Mouse (Mus musculus): Measurements from ENCODE around the gene Cytip.
"Not testable (repeated sequence)": the region's sequence is repeated elsewhere in the genome, so short reads cannot be mapped to it uniquely, and the experiment has no call there.

Cytip gene

DNA sequence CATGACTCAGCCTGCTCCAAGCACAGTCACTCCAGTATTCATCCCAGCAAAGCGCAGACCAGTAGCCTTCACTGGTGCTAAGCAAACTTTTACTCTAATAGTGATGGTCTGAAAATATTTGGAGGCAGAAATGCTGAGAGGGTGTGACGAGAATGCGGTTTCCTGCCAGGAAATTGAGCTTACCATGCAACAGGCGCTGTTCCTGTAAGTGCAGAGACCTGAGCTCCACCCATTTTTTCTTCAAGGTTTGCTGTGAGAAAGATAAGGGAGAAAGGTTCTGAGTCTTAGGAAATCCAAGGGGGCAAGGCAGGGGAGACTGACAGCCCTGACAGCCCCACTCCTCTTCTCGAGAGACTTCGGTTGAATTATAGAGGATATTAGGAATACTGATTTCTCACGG lies 57.7 kb downstream of the Cytip start:
- in situ Hi-C loops (cut with MboI; ENCODE audit: unreplicated experiment in 2 of 2) = loop anchor here in 1 of 2 experiments (25.0 kb wide), 1 partner anchor 1900 kb away; no protein-coding TSS in a partner anchor

DNA sequence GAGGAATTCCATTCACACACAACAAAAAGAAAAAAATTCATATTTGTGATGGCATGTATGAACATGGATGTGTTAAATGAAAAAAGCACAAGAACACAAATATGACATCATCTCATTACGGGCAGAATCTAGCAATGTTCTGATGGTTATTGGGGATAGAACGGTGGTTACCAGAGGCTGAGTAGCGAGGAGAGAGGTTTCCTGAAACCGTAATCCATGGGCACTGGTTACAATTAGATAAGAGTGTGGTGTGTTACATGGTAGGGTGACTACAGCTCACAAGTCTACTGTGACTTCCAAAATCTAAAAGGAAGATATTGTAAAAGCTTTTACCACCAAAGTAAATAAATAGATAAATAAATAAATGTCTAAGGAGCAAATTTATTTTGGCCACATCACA lies 58.8 kb downstream of the Cytip start:
- in situ Hi-C loops (cut with MboI; ENCODE audit: unreplicated experiment in 2 of 2) = loop anchor here in 1 of 2 experiments (25.0 kb wide), 1 partner anchor 1901 kb away; no protein-coding TSS in a partner anchor

DNA sequence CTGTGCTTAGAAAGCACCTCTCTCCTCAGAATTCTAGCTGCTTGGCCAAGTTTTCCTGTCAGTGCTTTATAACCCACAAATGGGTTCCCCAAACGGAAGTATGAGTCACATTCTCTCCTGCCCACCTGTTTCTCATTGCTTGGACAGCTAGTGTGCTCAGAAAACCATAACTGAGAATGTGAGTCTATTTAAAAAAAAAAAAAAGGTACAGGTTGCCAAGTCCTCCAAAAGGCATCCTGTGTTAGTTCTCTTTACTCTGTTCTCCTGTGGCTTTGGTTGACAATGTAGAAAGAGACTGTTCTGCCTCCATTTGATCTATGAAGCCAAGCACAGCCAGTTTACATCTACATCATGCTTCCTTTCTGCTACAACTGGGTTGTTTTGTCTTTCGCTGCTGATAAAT lies 60.3 kb downstream of the Cytip start:
- in situ Hi-C loops (cut with MboI; ENCODE audit: unreplicated experiment in 2 of 2) = loop anchor here in 1 of 2 experiments (25.0 kb wide), 1 partner anchor 1902 kb away; no protein-coding TSS in a partner anchor

DNA sequence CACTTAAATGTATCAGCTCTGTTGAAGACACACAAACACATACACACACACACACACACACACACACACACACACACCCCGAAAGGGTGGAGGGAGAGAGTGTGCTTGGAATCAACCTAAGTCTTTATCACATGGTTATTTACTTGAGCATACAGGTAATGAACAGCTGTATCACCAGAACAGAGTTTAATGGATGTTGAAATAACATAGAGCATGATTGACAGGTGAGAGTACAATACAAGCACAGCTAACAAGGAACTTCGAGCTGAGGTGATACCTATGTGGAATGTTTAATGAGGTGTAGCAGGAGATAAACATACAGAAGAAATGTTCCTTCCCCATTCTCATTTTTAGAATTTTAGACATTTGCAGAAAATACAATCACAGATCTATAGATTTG lies 62.7 kb downstream of the Cytip start:
- in situ Hi-C loops (cut with MboI; ENCODE audit: unreplicated experiment in 2 of 2) = loop anchor here (5.0 to 25.0 kb wide), 2 partner anchors 75 to 1905 kb away; no protein-coding TSS in a partner anchor

DNA sequence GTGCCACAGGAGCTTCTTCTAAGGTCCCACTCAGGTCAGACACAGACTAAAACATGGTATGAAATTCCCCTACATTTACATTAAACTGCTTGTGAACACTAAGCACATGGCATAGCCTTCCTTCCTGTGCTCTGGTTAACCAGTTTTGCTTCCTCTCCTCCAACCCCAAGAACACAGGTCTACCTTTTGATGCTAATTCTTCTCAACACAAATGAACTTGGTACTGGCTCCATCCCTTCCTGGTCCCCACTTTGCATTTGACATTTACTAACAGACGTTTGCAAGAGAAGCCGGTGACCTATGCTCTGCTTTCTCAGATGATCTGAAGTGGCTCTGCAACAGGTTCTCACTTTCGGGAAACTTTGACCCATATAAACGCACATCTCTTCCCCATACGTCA lies 65.4 kb downstream of the Cytip start:
- in situ Hi-C loops (cut with MboI; ENCODE audit: unreplicated experiment in 2 of 2) = loop anchor here (5.0 to 25.0 kb wide), 2 partner anchors 73 to 1907 kb away; no protein-coding TSS in a partner anchor

DNA sequence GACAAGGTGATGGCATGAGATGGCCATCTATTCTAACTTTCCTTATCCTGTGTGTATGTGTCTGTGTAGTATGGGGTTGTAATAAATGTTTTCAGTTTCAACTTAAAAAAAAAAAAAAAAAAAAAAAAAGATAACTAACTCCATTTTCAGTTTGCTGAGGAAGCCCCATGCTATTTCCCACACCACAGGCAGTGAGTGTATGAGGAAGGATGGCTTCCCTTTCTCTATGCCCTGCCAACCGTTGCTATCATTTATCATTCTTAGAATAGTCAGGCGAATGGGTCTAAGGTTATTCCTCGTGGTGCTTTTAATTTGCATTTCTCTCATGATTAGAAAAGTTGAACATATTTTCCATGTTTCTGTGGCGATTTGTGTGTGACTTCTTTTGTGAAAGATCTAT lies 84.2 kb downstream of the Cytip start:
- in situ Hi-C loops (cut with MboI; ENCODE audit: unreplicated experiment in 2 of 2) = no loop called here

DNA sequence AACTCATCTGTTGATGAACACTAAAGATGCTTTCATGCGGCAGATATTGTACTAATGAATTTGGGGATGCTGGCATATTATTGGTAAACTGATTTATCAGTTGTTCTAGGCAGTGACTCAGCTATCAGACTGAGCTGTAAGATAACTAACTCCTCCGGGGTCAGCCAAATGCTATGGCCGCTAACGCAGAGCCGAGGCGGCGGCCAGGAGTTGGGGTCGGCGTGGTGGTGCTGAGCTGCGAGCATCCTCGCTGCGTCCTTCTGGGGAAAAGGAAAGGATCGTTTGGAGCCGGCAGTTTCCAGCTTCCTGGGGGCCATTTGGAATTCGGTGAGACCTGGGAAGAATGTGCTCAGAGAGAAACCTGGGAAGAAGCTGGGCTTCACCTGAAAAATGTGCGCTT lies 87.4 kb downstream of the Cytip start:
- in situ Hi-C loops (cut with MboI; ENCODE audit: unreplicated experiment in 2 of 2) = not testable (repeated sequence)

DNA sequence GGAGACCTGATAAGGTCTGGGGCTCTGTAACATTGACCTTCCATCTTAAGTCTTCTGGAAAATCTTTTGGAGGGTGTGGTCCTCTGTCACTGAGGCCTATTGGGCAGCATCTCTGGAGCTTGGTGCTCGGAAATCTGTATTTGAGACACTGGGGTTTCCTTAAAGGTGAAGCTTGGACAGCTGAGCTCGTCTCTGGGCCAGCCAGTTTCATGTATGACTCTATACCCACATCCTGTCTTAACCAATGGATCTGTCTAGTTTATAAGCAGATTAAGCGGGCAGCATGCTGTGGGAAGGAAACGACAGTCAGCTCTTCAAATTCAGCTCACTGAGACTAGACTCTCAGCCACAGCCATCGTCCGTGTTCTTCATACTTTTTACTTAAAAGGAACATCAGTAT lies 88.3 kb downstream of the Cytip start:
- in situ Hi-C loops (cut with MboI; ENCODE audit: unreplicated experiment in 2 of 2) = no loop called here

DNA sequence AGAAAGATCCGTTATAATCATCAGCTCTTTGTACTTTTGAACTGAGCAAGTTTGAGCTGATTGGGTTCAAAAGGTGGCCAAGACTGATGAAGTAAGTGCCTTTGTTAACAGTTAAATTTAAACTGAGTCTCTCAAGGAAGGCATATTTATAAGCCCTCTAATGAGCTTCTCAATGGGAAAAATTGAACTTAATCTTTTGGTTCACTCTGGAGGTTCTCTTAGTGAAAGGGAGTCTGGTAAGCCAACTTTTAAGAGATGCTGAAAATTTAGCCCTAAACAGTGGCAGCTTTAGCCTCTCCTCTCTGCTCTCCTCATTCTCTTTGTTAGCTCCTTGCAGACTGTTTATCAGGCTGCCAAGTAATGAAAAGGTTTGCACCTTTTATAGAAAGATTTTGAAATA lies 100.5 kb downstream of the Cytip start:
- in situ Hi-C loops (cut with MboI; ENCODE audit: unreplicated experiment in 2 of 2) = no loop called here

DNA sequence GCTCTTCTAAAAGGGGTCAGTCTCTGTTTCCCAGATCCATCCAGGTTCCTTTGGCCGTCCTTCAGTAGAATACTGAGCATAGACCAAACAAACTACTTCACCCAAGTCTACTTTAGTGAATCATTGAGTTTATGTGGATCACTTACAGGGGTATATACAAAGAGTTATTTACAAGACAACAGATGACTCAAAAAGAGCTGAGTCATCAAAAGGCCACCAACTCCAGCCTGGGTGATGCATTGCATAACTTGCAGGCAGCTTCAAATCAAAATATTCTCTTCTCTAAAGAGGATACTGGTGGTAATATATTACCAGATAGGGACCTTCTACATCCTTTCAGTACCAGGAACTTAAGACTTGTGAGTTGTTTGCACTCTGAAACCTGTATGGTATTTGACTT lies 108.9 kb downstream of the Cytip start:
- in situ Hi-C loops (cut with MboI; ENCODE audit: unreplicated experiment in 2 of 2) = no loop called here

DNA sequence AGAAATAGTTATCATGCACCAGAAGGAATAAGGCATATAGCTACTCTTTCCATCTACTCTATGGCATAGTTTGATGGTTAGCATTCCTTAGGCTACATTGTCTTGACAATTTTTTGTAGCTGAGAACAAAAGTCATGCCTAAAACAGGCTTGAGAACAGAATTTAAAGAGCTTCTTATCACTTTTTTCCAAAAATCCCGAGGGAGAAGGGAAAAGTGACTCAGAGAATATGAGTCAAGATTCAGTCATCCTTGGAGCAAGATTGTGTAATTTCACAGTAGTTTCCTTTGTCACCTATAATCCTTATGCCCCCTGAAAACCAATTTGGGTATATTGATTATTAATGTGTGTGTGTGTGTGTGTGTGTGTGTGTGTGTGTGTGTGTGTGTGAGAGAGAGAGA lies 115.5 kb downstream of the Cytip start:
- in situ Hi-C loops (cut with MboI; ENCODE audit: unreplicated experiment in 2 of 2) = no loop called here

Data from v-Abl transformed pro-B cells (cell line).